Mouse (Mus musculus): ENCODE data around the gene 4933406M09Rik.

The 4933406M09Rik gene

GRCm38 (mm10) chr1:134381051-134381450 is 4.7 kb upstream of the 4933406M09Rik start:
- DNase-seq (ENCODE audit: low spot score), result no peak

DNA sequence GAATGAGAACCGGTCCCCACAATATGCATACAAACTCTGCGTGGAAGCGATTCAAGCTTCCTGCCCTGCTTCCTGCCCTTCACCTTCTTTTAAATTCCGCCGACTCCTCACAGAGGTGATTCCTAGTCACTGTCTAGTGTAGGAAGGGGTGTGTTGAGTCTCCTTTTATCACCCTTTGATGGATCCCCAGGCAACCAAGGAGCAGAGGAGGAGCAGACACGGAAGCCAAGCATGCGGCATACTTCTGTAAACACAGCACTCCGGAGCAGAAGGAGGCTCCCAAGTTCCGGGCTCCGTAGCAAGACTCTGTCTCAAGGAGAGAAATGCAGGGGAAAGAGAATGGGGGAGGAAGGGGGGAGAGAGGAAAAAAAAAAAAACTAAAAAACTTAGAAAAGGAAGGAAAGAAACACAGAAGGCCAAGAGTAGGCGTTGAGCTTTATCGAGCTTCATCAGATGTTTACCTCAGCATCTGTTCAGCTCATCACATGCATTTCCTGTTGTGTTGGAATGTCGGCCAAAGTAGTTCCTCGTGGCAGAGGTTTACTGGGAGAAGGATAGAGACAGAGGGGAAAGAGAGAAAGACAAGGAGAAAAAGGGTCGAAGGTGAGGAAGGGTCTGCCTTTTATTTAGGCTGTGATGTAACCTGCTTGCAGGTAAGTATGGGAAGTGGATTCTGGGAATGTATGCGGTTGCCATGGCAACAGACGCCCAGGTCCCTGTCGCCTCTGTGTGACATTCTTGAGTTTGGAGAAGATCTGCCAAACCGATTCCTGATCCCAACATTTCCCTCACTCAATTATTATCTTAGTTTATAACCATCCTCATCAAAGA is 3.7 kb upstream of the 4933406M09Rik start:
- DNase-seq (ENCODE audit: low spot score), result peak; percentile 54

DNA sequence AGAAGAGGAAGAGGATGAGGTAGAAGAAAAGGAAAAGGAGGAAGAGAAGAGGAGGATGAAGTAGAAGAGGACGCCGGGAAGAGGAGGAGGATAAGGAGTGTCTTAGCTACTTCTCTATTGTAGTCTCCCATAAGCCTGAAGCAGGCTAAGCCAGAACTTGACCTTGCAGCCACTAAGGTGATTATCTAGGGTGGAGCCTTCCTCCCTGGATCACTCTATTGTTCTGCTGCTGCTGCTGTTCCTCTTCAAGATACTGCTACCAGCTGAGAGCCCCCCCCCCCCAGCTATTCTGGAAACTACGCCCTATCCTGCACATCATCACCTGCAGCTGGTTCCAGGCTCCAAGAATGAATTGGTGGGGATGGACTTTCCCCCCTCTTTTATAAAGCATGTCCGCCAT is 1.2 kb upstream of the 4933406M09Rik start:
- no peak for DNase-seq (ENCODE audit: low spot score)

DNA sequence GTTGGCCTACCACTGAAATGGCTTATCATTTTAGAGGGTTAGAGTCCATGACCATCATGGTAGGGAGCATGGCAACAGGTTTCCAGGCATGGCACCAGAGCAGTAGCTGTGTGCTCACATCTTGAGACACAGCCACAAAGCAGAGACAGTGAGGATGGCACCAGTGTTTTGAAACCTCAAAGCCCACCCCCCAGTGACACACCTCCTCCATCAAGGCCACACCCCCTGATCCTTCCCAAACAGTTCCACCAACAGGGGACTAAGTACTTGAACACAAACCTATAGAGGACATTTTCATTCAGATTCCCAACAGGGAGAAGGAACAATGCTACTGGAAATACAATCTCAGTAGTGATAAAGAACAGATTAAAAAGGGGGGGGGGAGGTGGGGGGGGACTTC is 564 bp upstream of the 4933406M09Rik start:
- DNase-seq (ENCODE audit: low spot score), result no peak

GRCm38 (mm10) chr1:134393827-134394226 is 8.1 kb downstream of the 4933406M09Rik start:
- no peak for DNase-seq (ENCODE audit: low spot score)

DNA sequence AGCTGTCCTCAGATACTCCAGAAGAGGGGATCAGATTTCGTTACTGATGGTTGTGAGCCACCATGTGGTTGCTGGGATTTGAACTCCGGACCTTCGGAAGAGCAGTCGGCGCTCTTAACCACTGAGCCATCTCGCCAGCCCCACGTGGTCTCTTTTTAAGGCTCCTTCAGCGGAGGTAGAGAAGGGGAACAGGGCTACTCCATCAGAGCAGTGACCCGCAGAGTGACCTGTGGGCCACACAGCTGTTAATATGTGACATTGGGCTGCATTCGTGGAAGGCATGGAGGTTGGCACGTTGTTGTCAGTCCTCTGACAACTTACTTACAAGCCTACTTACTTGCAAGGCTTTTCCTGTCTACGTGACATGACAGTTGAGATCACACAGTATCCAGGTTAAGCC is 12.5 kb downstream of the 4933406M09Rik start:
- no peak for DNase-seq (ENCODE audit: low spot score)

- peak; percentile 22 for DNase-seq (ENCODE audit: low spot score)
Observed at GRCm38 (mm10) chr1:134399735-134400134, 14.0 kb downstream of the 4933406M09Rik start.

- DNase-seq (ENCODE audit: low spot score), result peak; percentile 92
Observed at GRCm38 (mm10) chr1:134405509-134406413, 20.0 kb downstream of the 4933406M09Rik start, which contains the start of gene Cyb5r1. TSS of gene Cyb5r1 (plus strand) at chr1:134405559.

DNA sequence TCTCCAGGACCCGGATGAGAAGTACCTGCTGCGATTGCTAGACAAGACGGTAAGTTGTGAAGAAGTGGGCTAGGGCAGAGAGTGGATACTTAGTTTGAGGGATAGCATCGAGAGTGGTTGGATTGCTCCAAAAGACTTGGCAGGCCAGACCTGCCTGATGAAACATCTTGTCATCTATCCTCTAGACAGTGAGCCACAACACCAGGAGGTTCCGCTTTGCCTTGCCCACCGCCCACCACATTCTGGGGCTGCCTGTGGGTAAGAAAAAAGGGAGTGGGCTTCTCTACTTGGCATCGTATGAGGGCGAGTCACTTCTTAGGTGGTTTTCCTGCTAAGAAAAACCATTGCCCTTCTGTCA is 20.7 kb downstream of the 4933406M09Rik start:
- DNase-seq (ENCODE audit: low spot score), result no peak

- DNase-seq (ENCODE audit: low spot score), result no peak
Observed at GRCm38 (mm10) chr1:134408080-134408479, 22.3 kb downstream of the 4933406M09Rik start.

- DNase-seq (ENCODE audit: low spot score), result no peak
Observed at GRCm38 (mm10) chr1:134411706-134412629, 26.2 kb downstream of the 4933406M09Rik start.

GRCm38 (mm10) chr1:134414038-134414437 is 28.3 kb downstream of the 4933406M09Rik start:
- no peak for DNase-seq (ENCODE audit: low spot score)

DNA sequence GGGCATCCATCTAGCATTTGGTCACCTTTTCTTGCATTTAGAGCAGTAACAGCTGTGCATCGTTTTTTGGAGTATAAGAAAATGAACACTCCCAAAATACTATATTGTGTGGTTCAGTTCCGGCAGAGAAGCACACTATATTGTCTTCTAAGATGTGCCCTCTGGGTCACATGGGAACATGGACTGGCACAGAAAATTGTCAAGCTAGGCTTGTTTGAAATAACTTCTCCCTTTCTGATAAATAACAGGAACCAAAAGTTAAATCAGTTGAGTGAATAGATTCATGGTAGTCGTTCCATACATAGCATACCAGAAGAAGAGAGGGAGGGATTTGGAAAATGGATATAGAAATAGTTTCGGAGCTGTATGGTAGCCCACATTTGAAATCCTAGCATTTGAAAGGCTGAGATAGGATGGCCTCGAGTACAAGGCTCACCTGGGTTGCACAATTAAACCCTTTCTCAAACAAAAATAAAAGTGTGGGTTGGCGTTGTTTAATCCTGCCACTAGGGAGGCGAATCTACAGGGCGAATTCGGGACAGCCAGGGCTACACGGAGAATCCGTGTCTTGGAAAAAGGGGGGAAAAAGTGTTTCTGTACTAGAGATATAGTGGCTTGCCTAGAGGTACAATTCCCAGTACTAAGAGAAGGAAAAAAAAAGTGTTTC is 28.9 kb downstream of the 4933406M09Rik start:
- no peak for DNase-seq (ENCODE audit: low spot score)

DNA sequence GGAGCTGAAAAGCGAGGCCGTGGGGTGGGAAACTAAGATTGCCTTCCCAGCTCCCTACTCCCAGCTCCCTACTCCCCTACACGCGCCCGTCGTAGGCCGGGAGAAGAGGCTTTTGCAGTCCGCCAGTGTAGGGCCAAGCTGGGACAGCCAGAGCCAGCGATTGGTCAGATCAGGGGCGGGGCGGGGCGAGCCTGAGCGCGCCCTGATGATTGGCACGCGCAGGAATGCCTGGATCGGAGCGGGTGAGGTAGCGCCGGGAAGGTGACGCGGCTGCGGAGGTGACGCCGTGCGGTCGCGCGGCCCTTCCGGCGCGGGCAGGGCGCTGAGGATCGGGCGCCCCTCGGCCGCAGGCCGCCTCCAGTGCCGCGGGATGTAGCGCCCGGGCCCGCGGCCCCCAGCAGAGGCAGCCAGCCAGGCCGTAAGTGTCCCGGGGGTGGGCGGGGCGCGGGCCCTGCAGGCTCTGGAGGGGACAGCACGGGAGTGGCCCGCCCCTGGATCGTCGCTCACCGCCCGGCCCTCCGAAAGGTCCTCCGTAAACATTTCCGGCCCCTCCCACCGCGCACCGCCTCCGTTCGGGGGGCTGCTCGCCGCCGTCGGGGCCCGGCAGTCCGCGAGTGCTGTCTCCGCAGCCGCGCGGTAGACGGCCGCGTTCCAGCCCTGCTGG is 29.6 kb downstream of the 4933406M09Rik start, which contains the start of gene Adipor1:
Adipor1 (plus strand) TSS at position 211 of the 664 bp plus-strand sequence.
- DNase-seq (ENCODE audit: low spot score), result peak; percentile 98

DNA sequence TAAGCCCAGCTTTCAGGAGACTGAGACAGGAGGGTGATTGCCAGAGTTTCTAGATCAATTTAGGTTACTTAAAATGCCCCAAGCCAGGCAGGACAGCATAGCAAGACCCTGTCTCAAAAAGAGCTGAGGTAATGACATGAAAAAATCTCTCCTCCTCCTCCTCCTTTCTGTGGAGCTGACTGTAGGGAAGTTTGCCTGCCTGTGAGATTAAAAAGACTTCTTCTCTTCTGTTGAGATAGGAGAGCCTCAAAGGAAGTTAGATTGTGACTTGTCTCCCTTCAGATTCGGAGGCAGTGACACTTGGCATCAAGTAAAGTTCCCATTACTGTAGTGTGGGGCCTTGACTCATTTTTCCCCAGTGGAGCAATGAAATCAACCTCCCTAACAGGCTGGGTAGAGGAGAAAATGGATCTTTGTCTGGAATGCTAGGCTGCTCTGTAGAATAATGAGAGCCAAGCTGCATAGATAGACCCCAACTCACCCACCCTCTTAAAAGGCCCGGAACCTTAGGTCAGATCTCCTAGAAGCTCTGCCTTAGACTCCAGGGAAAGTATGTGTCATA is 32.8 kb downstream of the 4933406M09Rik start:
- no peak for DNase-seq (ENCODE audit: low spot score)

- no peak for DNase-seq (ENCODE audit: low spot score)
Observed at GRCm38 (mm10) chr1:134419176-134419575, 33.4 kb downstream of the 4933406M09Rik start.

- no peak for DNase-seq (ENCODE audit: low spot score)
Observed at GRCm38 (mm10) chr1:134419751-134420458, 34.2 kb downstream of the 4933406M09Rik start.

DNA sequence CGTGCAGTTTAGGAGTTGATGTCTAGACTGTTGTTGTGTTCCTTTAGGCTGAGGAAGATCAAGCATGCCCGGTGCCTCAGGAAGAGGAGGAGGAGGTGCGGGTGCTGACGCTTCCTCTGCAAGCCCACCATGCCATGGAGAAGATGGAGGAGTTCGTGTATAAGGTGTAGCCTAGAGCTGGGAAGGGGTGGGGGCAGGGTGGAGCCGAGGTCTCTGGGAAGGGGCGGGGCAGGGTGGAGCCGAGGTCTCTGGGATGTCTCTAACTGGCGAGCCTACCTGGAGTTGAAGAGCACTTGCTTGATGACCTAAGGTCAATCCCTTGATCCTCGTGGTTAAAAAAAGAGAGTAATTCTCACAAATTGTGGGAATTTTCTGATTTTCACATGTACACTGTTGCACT is 38.2 kb downstream of the 4933406M09Rik start:
- DNase-seq (ENCODE audit: low spot score), result no peak

DNA sequence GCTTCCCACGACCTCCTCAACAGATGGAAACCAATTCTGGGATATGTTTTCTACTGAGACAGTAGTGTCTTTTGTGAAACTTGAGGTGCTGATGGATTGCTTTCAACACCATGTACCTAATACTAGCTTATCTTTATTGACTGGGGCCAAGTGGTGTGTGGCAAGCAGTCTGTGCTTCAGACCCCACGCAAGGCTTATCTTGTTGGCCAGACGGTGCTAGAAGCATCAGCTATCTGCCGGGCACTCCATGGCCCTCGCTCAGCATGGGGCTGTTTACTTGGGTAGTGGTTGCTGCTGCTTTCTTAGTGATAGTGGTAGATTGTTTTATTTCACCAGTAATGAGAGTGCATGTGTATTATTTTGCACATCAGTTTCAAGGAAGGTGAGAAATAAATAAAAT is 40.5 kb downstream of the 4933406M09Rik start:
- DNase-seq (ENCODE audit: low spot score), result no peak

- DNase-seq (ENCODE audit: low spot score), result no peak
Observed at GRCm38 (mm10) chr1:134433002-134433401, 47.3 kb downstream of the 4933406M09Rik start.
